Comparison of ENCODE assay signal across 9 mouse cellular contexts in the genomic region with DNA sequence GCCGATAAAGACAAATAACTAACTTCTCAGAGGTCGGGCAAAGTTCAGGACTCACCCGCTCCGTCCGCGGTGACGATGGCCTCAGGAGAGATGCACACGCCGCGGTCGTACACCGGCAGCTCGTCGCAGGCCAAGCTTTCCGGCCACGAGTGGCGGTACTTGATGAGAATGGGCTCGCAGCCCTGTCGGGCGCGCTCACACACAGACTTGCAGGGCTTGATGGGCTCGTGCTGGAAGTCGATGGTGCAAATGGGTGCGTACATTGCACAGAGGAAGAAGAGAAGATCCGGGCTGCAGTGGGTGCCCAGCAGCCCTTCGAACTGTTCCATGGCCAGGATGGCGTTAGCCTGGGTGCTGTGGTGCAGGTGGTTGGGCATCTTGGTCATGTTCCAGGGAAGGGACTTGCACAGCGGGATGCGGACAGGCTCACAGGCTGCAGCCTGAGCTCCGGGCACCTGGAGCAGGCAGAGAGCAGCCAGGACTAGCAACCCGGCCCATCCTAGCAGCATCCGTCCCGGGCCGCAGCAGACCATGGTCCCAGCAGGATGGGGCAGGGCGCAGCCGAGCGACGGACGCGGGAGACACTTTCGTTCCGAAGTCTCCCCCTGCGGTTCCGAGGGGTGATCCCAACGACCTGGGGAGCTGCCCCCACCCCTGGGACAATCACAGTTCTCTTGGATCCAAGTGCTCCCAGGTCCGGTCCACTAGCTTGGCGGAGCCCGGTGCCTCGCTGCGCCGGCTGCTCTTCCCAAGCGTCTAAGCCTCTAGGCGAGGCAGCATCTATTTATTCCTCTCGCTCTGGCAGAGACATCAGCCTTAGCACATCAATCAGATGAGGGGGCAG. TPM values are rescaled to one million over a fixed set of nuclear protein-coding genes. Genes with fewer than 3 reads are reported as not detected.
DNase-seq lines count a peak whose midpoint lies in the region; ATAC-seq and TF ChIP-seq lines count a peak whose summit lies in the region.
"Had no signal": no experiment of that assay in that cellular context is flagged by ENCODE, and none has a peak within 500 bp of the region (broad histone marks: within the 10 kb centered on the region; RNA-seq: fewer than 3 reads in every experiment).

No protein-coding gene starts in this region.

- no peaks in the 10 kb centered on the region for H3K36me3 ChIP-seq in E14TG2a.4 (ENCODE audit: insufficient read depth, low read length)
- no peaks in the 10 kb centered on the region for H3K36me3 ChIP-seq in heart, postnatal 0 days (replicated peaks; ENCODE audit: control insufficient read depth, insufficient read depth, low read length)
- H3K36me3 ChIP-seq in lung, embryonic 15.5 days, result no peaks in the 10 kb centered on the region

- H3K4me1 ChIP-seq in E14TG2a.4 (replicated peaks; ENCODE audit: low read depth, low read length), result peaks cover 24% of the 10 kb centered on the region
- no peaks in the 10 kb centered on the region for H3K4me1 ChIP-seq in embryonic fibroblast, embryonic 13.5 days (ENCODE audit: control insufficient read depth, insufficient read depth, low read length)
- peaks cover 10% of the 10 kb centered on the region; the same call in 1 of the 2 replicates for H3K4me1 ChIP-seq in heart, postnatal 0 days (ENCODE audit: control insufficient read depth, insufficient read depth)
- peaks cover 12% of the 10 kb centered on the region for H3K4me1 ChIP-seq in lung, embryonic 15.5 days

- peak; percentile 51 for ATAC-seq in heart, postnatal 0 days (ENCODE audit: insufficient read depth, low read depth)
- ATAC-seq in lung, embryonic 15.5 days (ENCODE audit: borderline replicate concordance, extremely low read depth, low FRiP score, low TSS enrichment), result peak; percentile 40; the same call in 1 of the 2 replicates
- no peak for ATAC-seq in inflammation-experienced regulatory T-cells, adult 6 months

- DNase-seq in adrenal gland, postnatal 36 days, result peak; percentile 43 to 53
- DNase-seq in heart, postnatal 0 days (ENCODE audit: low spot score), result no peak
- peak; percentile 55 for DNase-seq in kidney, postnatal 10 days
- DNase-seq in ovary, postnatal 36 days (ENCODE audit: low spot score), result peak; percentile 29

- no peak for TF ChIP-seq POLR2A in embryonic fibroblast, embryonic 13.5 days (IDR thresholded peaks at IDR 0.05; ENCODE audit: low read depth, low read length)

- H3K4me3 ChIP-seq in E14TG2a.4 (replicated peaks; ENCODE audit: low read length), result peak overlapping the region; percentile 78
- H3K4me3 ChIP-seq in embryonic fibroblast, embryonic 13.5 days (ENCODE audit: insufficient read depth, low read length), result peak overlapping the region; percentile 57
- peak overlapping the region; percentile 70 for H3K4me3 ChIP-seq in heart, postnatal 0 days (ENCODE audit: low read depth, low read length)
- peak overlapping the region; percentile 58 for H3K4me3 ChIP-seq in lung, embryonic 15.5 days

- H3K4me2 ChIP-seq in heart, postnatal 0 days (ENCODE audit: low read depth, low read length), result peak overlapping the region; percentile 99
- H3K4me2 ChIP-seq in lung, embryonic 15.5 days, result peak overlapping the region; percentile 99

- H3K9me3 ChIP-seq in E14TG2a.4 (ENCODE audit: low read length), result no peaks in the 10 kb centered on the region
- 0 out of 2 replicates have a peak, but pooled peaks cover 4% of the 10 kb centered on the region for H3K9me3 ChIP-seq in heart, postnatal 0 days (replicated peaks; ENCODE audit: control insufficient read depth, low read length)
- no peaks in the 10 kb centered on the region for H3K9me3 ChIP-seq in lung, embryonic 15.5 days

- peaks cover 52% of the 10 kb centered on the region for H3K27me3 ChIP-seq in E14TG2a.4 (ENCODE audit: insufficient read depth, low read length)
- peaks cover 17% of the 10 kb centered on the region for H3K27me3 ChIP-seq in heart, postnatal 0 days (ENCODE audit: control insufficient read depth, insufficient read depth, low read length)
- peaks cover 27% of the 10 kb centered on the region for H3K27me3 ChIP-seq in lung, embryonic 15.5 days

- no peak for TF ChIP-seq EP300 in heart, postnatal 0 days (IDR thresholded peaks at IDR 0.05; ENCODE audit: low read depth)

- WGBS in heart, postnatal 0 days, result 1% methylated on average over 54 of the region's 54 CpGs
- WGBS in lung, embryonic 15.5 days, result under 1% methylated on average over 54 of the region's 54 CpGs

- H3K27ac ChIP-seq in embryonic fibroblast, embryonic 13.5 days (ENCODE audit: insufficient read depth, low read length), result no peak overlapping the region
- no peak overlapping the region for H3K27ac ChIP-seq in heart, postnatal 0 days (ENCODE audit: low read depth)
- no peak overlapping the region for H3K27ac ChIP-seq in lung, embryonic 15.5 days

- H3K9ac ChIP-seq in heart, postnatal 0 days (replicated peaks; ENCODE audit: low read depth, low read length), result peak overlapping the region; percentile 52
- H3K9ac ChIP-seq in lung, embryonic 15.5 days, result peak overlapping the region; percentile 7

- TF ChIP-seq CTCF in E14TG2a.4 (conservative IDR thresholded peaks at IDR 0.05; ENCODE audit: low read length), result no peak
- no peak for TF ChIP-seq CTCF in embryonic fibroblast, embryonic 13.5 days (IDR thresholded peaks at IDR 0.05; ENCODE audit: borderline replicate concordance, insufficient read depth, low read length)
- no peak for TF ChIP-seq CTCF in heart, postnatal 0 days (IDR thresholded peaks at IDR 0.05; ENCODE audit: low read depth)

RNA-seq across cellular contexts. Expression of a gene that starts 0.9 kb away (rescaled TPM):
- 100 to 1,000 TPM in 1 of 2 experiments, 1 to 10 TPM in 1; 5.2 to 304 TPM for total RNA-seq in adrenal gland, postnatal 36 days (2021)
- 2.3 and 3.8 TPM in 2 replicates for polyA plus RNA-seq in embryonic fibroblast, embryonic 13.5 days (2011; ENCODE audit: insufficient read length, low read depth, missing spikeins)
- total RNA-seq in heart, postnatal 0 days (2014; rRNA removed; ENCODE audit: low replicate concordance), result 4.3 and 6.0 TPM in 2 replicates
- 5.0 TPM in 2 replicates for polyA plus RNA-seq in heart, postnatal 0 days (2015; fragmentation: Nextera tagmentation; extraction: Ambion mirVana)
- 1.3 and 1.9 TPM in 2 replicates for polyA plus RNA-seq in lung, embryonic 15.5 days (2015; fragmentation: Nextera tagmentation; extraction: Ambion mirVana)
- polyA plus RNA-seq in inflammation-experienced regulatory T-cells, adult 6 months (2017; shearing (Covaris generic)), result not detected
- total RNA-seq: neutrophil, adult 5-6 weeks had no signal
